Mouse (Mus musculus) stomach, embryonic 16.5 days (tissue): ENCODE data around the gene Emg1. TPM values are rescaled to one million over a fixed set of nuclear protein-coding genes. Genes with fewer than 3 reads are reported as not detected.

Experiments used
- ATAC-seq: fragments of 200-750 bp; cut with Nextera tagmentation; 2 replicates; pipeline ENCODE4 v1.8.0; 2017; ENCODE audit warnings: moderate number of reproducible peaks, moderate TSS enrichment; ENCODE audit not compliant: insufficient read depth, low FRiP score
- H3K27ac ChIP-seq: fragments of 300-500 bp; sonication (generic); 2 replicates; pipeline ENCODE4 v1.5.1; 2014; ENCODE audit warnings: low read length
- H3K27me3 ChIP-seq: fragments of 300-500 bp; sonication (generic); 2 replicates; pipeline ENCODE4 v1.6.1; 2014; ENCODE audit warnings: low read length, control low read depth, mixed read lengths; ENCODE audit not compliant: control insufficient read depth, insufficient read depth
- H3K36me3 ChIP-seq: fragments of 300-500 bp; sonication (generic); 2 replicates; pipeline ENCODE4 v1.6.1; 2014; ENCODE audit warnings: low read length; ENCODE audit not compliant: control insufficient read depth, insufficient read depth
- H3K4me1 ChIP-seq: fragments of 300-500 bp; sonication (generic); 2 replicates; pipeline ENCODE4 v1.6.1; 2014; ENCODE audit warnings: low read length, control low read depth, mixed read lengths; ENCODE audit not compliant: control insufficient read depth, insufficient read depth
- H3K4me2 ChIP-seq: fragments of 300-500 bp; sonication (generic); 2 replicates; pipeline ENCODE4 v1.6.1; 2014; ENCODE audit warnings: low read depth, low read length, mixed read lengths
- H3K4me3 ChIP-seq: fragments of 300-500 bp; sonication (generic); replicated peaks from 2 replicates; pipeline ENCODE4 v1.5.1; 2014; ENCODE audit warnings: mild to moderate bottlenecking, low read length
- H3K9ac ChIP-seq: fragments of 300-500 bp; sonication (generic); 2 replicates; pipeline ENCODE4 v1.6.1; 2014; ENCODE audit warnings: low read length
- H3K9me3 ChIP-seq: fragments of 300-500 bp; sonication (generic); replicated peaks from 2 replicates; pipeline ENCODE4 v1.6.1; 2016; ENCODE audit warnings: low read length, control low read depth; ENCODE audit not compliant: control insufficient read depth
- WGBS: fragments of 180-500 bp; shearing (Covaris S2); extraction: QIAGEN DNeasy Blood & Tissue Kit; methylation state at CpG from one replicate; pipeline ENCODE4 v1.1.7; 2014; 5-methylcytosine and 5-hydroxymethylcytosine counted together
- polyA plus RNA-seq: library from polyadenylated mRNA; unstranded; fragments of >200 nt; fragmentation: Nextera tagmentation; extraction: Ambion mirVana; gene quantifications from 2 replicates; pipeline ENCODE4 v1.2.1, GENCODE M21; 2015

The Emg1 gene
- polyA plus RNA-seq, 1 experiment from 2014 or later: 175 TPM

DNA sequence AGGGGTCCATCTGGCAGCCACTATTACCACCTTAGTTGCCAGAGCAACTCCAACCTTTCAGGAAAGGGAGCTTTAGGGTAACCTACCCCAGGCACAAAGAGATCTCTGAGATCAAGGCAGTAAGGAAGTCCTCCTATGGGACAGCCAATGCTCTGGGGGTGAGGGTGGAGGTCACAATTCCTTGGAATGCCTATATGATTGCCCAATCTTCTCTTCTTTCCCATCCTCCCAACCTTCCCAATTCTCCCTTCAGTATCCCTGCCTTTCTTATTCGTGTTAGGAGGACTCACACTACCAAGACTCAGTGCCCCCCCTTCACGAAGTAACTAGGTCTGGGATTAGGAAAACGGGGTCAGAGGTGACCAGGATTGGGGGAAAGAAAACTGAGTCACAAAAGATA, 43.3 kb upstream of the Emg1 start:
- WGBS: 6% methylated on average over 3 of the region's 3 CpGs
- peaks cover 32% of the 10 kb centered on the region for H3K4me1 ChIP-seq
- no peak for ATAC-seq

DNA sequence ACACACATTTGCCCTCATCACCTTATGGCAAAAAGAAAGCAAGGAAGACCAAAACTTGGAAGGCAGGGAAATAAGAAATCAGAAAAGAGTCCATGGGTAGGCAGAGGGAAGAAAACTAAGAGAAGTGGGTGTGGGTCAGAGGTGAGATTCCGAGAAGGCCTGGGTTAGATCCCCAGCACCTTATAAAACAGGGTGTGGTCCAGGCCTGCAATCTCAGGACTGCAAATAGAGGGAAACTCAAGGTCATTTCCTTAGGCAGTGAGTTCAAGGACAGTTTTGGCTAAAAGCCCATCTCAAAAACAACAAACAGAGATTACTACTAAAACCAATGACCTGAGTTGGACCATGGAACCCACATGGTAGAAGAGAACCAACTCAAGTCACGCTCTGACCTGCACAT, 41.9 kb upstream of the Emg1 start:
- no peak for ATAC-seq
- no peak overlapping the region for H3K4me2 ChIP-seq
- no peaks in the 10 kb centered on the region; the same call in 1 of the 2 replicates for H3K36me3 ChIP-seq
- WGBS: 85% methylated on average over 2 of the region's 2 CpGs
- no peaks in the 10 kb centered on the region for H3K9me3 ChIP-seq
- H3K9ac ChIP-seq: no peak overlapping the region
- H3K4me3 ChIP-seq: no peak overlapping the region
- H3K4me1 ChIP-seq: peaks cover 28% of the 10 kb centered on the region
- H3K27me3 ChIP-seq: no peaks in the 10 kb centered on the region
- H3K27ac ChIP-seq: no peak overlapping the region

More for the DNA sequence above, 43.3 kb upstream of the Emg1 start:
- Histone ChIP-seq H3K9me3 (no peaks in the 10 kb centered on the region), H3K27me3 (no peaks in the 10 kb centered on the region), H3K4me2 (peak overlapping the region; percentile 82), H3K36me3 (no peaks in the 10 kb centered on the region), H3K9ac (peak overlapping the region; percentile 98), H3K27ac (peak overlapping the region; percentile 95), H3K4me3 (peak overlapping the region; percentile 70)

DNA sequence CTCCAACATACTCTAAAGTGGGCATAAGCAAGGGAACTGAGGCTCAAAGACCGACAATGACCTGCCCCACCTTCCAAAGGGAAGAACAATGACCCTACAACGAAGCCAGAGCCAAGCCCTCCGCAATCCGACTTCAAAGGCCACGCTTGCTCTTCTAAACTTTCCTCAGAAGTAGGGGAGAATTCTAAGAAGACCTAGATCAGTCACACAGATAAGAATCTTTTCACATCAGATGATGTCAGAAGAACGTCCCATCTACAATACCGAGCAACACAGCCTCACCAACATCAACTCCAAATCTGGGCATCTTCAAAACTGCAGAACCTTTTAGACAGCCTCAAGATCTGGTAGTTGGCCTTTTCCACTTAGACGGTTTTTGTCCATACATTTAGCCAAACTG, 38.4 kb upstream of the Emg1 start:
- H3K4me1 ChIP-seq: peaks cover 23% of the 10 kb centered on the region
- no peak overlapping the region for H3K4me2 ChIP-seq
- WGBS: 82% methylated on average over 8 of the region's 8 CpGs

DNA sequence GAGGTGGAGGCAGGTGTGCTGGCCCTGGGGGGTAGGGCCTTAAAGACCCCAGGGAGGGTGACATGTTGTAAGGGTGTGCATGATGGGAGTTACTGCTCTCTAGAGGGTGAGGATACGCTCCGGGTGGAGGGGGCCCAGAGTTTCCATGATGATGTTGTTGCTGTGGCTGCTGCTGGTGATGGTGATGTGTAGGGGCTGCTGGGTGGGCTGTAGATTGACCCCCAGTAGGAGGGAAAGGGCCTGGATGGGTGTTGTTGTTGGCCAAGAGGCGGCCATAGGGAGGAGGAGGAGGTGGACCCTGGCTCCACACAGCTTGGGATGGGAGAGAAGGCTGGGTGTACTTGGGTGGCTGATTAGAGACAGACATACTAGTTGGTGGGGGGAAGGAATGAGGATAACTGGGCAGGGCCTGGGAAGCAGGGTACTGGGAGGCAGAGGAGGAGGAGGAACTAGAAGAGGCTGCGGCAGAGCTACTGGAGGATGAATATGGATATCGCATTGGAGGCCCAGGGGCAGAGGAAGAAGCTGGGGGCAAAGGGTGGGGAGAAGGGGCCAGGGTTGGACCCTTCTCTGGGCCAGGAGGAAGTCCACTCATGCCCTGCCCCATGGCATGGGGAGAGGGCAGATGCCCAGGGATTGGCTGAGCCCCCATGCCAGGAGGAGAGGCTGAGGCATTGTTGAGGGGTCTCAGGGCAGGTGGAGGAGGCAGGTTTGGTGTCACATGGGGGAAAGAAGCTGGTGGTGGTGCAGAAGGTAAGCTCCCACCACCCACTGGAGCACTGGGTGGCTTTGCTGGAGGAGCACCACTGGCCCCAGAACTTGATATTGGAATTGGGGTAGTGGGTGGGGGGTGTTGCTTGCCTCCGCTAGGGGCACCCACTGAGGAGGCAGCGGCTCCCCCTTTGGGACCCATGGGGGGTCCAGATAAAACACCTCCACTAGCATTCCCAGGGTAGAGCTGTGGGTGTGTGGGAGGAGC, 35.0 kb upstream of the Emg1 start:
- H3K36me3 ChIP-seq: peaks cover 15% of the 10 kb centered on the region
- peak overlapping the region; percentile 92 for H3K9ac ChIP-seq
- WGBS: 82% methylated on average over 7 of the region's 7 CpGs
- no peaks in the 10 kb centered on the region for H3K27me3 ChIP-seq
- ATAC-seq: no peak
- H3K9me3 ChIP-seq: no peaks in the 10 kb centered on the region
- no peak overlapping the region for H3K4me3 ChIP-seq
- no peak overlapping the region for H3K27ac ChIP-seq
- H3K4me1 ChIP-seq: peaks cover 16% of the 10 kb centered on the region
- H3K4me2 ChIP-seq: peak overlapping the region; percentile 97

More for the DNA sequence above, 38.4 kb upstream of the Emg1 start:
- H3K27ac ChIP-seq: no peak overlapping the region
- no peak overlapping the region for H3K9ac ChIP-seq
- no peaks in the 10 kb centered on the region for H3K27me3 ChIP-seq
- ATAC-seq: no peak
- H3K9me3 ChIP-seq: no peaks in the 10 kb centered on the region
- H3K36me3 ChIP-seq: peaks cover 7% of the 10 kb centered on the region; the same call in 1 of the 2 replicates
- H3K4me3 ChIP-seq: no peak overlapping the region

DNA sequence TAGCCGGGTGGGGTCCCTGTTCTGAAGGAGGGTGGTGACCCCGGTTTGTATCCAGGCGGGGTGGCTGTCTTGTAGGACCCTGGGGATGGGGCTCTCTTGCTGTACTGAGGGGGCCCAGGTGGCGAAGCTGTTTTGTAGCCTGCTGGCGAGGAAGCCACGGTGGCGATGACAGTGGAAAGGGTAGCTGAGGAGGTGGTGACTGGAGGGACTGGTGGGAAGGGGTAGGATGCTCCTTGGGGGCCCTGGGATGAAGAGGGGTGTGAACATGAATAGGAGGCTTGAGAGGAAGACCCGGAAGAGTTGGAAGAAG, 34.3 kb upstream of the Emg1 start:
- Histone ChIP-seq H3K36me3 (peaks cover 15% of the 10 kb centered on the region), H3K27ac (peak overlapping the region; percentile 92), H3K4me3 (peak overlapping the region; percentile 53), H3K4me1 (peaks cover 20% of the 10 kb centered on the region), H3K9me3 (no peaks in the 10 kb centered on the region), H3K9ac (peak overlapping the region; percentile 92), H3K4me2 (peak overlapping the region; percentile 97), H3K27me3 (no peaks in the 10 kb centered on the region)
- WGBS: 19% methylated on average over 8 of the region's 8 CpGs
- ATAC-seq: 0 out of 2 replicates have a peak, but pooled peaks have one; percentile 1

DNA sequence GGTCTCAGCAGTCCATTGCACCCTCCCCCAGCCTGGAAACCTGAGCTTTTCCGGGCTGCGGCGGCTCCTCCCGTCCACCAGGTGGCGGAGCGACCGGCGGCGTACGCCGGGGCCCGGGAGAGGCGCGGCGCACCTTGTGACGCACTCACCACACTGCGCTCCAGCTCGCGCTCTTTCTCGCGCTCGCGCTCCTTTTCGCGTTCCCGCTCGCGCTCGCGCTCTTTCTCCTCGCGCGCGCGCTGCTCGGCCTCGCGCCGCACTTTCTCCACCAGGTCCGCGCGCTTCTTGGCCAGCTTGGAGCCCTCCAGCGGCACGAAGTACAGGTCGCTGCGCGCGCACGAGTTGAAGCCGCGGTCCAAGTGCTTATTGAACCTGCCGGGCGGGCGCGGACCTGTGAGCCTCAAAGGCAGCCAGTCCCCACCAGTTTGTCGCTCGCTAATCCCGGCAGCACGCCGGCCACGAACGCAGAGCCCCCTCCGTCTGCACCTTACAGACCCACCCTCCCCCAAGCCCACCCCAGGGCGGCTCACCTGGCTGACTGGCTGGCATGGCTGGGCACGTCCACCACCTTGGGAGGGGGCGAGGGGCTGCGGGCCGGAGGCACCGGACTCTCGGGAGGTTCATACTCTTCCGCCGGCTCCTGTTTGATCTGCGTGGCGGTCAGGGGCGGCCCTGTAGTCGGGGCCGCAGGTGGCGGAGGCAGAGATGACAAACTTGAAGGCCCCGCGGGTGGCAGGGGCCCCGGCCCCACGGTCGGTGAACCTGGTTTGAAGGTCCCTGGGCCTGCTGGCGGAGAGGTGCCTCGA, 33.7 kb upstream of the Emg1 start:
- H3K27me3 ChIP-seq: no peaks in the 10 kb centered on the region
- H3K36me3 ChIP-seq: peaks cover 15% of the 10 kb centered on the region
- peak; percentile 84 for ATAC-seq
- peak overlapping the region; percentile 92 for H3K9ac ChIP-seq
- WGBS: 2% methylated on average over 82 of the region's 85 CpGs
- no peaks in the 10 kb centered on the region for H3K9me3 ChIP-seq
- peak overlapping the region; percentile 92 for H3K27ac ChIP-seq
- peak overlapping the region; percentile 97 for H3K4me2 ChIP-seq
- peak overlapping the region; percentile 53 for H3K4me3 ChIP-seq
- H3K4me1 ChIP-seq: peaks cover 20% of the 10 kb centered on the region

DNA sequence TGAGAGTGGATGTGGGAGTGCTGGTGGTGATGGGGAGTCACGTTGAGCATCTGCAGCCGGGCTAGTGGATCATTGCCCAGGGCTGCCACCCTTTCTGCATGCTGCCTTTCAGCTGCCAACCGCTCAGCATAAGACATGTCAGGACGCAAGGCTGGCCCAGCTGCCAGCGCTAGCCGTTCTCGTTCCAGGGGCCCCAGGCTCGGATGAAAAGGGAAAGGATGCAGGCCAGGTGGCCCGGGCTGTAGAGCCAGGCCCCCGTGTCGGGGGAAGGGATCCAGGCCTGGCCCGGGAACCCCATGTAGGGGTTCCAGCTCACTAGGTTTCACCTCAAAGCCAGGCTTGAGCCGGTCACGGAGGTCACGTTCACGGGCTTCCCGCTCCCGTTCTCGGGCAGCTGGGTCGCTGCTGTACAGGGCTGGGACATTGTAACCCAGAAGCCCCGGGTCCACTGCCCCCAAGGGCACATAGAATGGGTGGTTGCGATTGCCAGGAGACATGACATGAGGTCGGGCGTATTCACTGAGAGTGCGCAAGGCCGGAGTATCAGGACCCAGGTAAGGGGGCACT, 32.9 kb upstream of the Emg1 start:
- peaks cover 24% of the 10 kb centered on the region for H3K4me1 ChIP-seq
- H3K27me3 ChIP-seq: no peaks in the 10 kb centered on the region
- 70% methylated on average over 26 of the region's 26 CpGs for WGBS
- H3K36me3 ChIP-seq: peaks cover 15% of the 10 kb centered on the region
- H3K4me3 ChIP-seq: peak overlapping the region; percentile 53
- peak overlapping the region; percentile 97 for H3K4me2 ChIP-seq
- no peaks in the 10 kb centered on the region for H3K9me3 ChIP-seq
- peak overlapping the region; percentile 70 for H3K9ac ChIP-seq
- H3K27ac ChIP-seq: peak overlapping the region; percentile 29; the same call in 1 of the 2 replicates
- no peak for ATAC-seq

DNA sequence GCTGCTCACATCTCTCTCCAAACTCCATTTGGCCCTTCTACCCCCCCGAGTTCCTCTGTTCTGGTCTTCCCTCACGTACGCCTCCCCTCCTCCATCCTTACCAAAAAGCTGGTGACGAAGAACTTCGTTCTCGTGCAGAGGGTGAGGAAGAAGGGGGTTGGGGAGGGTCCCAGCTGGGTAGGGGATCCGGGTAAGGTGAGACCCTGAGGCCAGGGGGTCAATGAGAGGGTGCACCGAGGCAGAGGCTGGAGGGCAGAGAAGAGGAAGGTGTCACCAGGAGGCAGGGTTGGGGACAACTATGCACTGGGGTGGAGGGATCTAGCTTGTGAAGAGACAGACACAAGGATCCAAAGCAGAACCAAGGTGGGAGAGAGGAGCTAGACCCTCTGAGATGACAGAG, 31.7 kb upstream of the Emg1 start:
- Histone ChIP-seq H3K36me3 (peaks cover 14% of the 10 kb centered on the region), H3K27me3 (no peaks in the 10 kb centered on the region), H3K27ac (no peak overlapping the region), H3K4me3 (no peak overlapping the region), H3K9ac (no peak overlapping the region), H3K4me1 (peaks cover 36% of the 10 kb centered on the region), H3K4me2 (no peak overlapping the region), H3K9me3 (no peaks in the 10 kb centered on the region)
- ATAC-seq: no peak
- WGBS: 88% methylated on average over 8 of the region's 8 CpGs
